Mouse (Mus musculus) spleen, adult 18-20 months (tissue): ENCODE measurements around the gene Gm17349.
"Not testable (repeated sequence)": the region's sequence is repeated elsewhere in the genome, so short reads cannot be mapped to it uniquely, and the experiment has no call there.

Experiments
- DNase-seq, 2 experiments: peaks; one replicate each; pipeline ENCODE4 v3.0.0; 2022; ENCODE audit warnings: mixed read lengths in 2 of 2

Gene Gm17349

DNA sequence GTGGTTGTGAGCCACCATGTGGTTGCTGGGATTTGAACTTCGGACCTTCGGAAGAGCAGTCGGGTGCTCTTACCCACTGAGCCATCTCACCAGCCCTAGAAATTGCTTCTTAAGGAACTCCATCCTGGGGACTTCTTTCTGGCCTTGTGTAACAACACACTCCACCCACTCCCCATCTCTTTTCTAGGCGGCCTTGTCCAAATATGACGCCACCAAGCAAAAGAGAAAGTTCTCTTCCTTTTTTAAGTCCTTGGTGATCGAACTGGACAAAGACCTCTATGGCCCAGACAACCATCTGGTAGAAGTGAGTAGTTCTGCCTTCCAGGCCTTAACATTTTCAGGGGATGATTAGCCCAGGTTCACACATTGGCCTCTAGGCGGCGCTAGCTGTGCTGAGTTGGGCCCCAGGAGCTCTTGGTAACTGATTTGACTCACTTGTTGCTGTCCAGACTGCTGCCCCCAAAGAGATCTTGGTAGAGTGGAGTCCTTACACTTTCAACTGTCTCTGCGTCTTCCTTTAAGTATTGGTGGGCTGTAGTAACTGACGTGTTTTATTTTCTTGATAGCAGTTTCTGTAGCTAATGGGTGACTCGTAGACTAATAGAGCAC, at the start of gene Gm17349:
Gm17349 (minus strand) TSS at position 51 of the 609 bp plus-strand sequence.
- peak; percentile 33 to 60 for DNase-seq

DNA sequence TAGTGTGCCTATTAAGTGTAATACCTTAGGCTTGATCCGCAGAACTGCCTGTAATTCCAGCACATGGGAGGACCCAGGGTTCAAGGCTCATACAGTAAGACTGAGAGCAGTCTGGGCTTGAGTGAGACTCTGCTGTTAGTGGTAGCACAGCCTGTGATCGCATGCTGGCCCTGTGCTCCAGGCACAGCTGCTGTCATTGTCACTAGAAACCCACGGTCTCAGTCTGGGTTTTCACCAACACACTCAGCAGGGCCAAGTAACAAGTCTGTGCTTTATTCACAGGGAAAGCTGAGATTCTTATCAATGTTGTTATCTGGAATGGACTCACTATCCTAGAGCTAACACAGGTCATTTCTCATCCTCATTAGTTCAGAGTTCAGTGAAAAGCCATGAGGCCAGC, 48.9 kb upstream of the Gm17349 start:
- no peak for DNase-seq

DNA sequence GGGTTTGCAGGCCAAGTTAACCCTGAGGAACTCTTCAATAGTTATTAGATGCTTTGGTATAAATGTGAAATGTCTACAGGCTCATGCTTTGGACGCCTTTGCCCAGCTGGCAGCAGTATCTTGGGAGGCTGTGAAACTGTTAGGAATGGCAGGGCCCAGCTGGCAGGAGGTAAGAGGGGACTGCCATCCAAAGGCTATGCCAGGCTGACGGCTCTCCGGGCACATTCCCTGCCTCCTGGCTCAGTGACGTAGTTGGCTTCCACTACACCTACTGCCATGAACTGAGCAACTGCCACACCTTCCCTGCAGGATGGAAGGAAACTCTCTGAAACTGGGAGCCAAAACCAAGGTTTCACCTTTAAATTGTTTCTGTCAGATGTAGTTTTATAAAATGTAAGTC, 34.9 kb upstream of the Gm17349 start:
- no peak for DNase-seq

DNA sequence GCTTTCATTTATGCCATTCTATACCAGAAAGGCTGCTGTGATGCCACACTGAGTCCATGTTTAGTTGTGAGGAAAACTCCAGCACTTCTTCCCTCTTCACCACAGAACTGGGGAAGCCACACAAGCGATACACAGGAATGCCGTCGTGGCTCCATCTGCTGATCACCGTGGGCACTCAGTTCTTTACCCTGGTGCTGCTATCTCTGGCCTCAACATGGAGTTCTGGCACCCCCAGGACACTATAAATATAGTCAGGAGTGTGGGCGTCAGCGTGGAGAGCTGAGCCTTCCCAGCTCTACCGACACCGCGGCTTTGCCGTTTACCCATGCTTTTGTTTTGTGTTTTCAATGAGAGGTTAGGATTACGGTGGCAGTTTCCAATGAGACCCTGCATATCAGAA, 31.4 kb upstream of the Gm17349 start:
- DNase-seq, result no peak

DNA sequence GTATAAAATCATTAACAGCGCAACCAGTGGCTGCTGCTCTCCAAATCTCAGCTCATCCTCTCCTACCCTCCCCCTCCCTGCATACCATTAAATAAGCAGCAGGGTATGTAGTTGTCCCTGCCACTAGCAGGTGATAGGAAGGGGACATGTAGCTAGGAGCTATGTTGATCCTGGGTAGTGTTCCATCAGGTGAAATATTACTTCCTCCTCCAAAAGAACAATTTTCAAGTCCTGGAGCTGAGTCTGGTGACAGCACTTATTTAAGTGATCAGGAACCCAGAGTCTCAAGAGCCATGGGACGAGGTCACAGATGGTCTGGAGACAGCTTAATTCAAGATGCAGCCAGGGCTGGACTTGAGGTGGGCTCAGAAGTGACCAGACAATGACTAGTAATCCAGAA, 30.3 kb upstream of the Gm17349 start:
- peak; percentile 100 for DNase-seq

DNA sequence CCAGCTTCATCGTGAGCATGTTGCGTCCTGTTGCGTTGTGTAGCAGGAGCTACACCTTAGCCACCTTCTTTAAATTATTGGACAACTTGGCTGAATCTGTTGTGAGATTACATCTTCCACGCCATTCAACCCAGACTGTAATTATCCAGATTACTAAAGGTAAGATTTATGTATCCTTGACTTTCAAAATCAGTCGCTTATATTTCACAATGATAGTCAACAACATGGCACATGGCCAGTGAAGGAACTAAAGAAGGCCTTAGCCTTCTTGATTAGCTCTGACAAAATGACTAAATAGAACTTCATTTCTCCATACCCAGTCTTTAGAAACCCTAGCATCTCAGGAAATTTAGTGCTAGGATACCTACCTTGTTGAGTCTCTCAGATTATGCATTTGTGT, 27.9 kb upstream of the Gm17349 start:
- DNase-seq, result no peak

DNA sequence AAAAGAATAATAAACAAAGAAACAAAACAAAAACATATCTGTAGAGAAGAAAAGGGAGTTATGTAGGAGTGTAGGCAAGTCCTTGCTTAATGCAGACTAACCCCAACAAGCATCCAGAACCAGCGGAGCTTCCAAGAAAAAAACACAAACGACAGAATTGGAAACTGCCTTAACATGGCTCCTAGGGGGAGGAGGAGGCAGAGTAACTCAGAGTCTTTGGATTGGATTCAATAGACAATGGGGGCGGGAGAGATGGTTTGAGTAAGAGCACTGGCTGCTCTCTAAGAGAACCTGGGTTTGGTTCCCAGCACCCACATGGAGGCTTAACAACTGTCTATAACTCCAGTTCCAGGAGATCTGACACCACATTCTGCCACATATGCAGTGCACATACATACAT, 26.4 kb upstream of the Gm17349 start:
- no peak for DNase-seq

DNA sequence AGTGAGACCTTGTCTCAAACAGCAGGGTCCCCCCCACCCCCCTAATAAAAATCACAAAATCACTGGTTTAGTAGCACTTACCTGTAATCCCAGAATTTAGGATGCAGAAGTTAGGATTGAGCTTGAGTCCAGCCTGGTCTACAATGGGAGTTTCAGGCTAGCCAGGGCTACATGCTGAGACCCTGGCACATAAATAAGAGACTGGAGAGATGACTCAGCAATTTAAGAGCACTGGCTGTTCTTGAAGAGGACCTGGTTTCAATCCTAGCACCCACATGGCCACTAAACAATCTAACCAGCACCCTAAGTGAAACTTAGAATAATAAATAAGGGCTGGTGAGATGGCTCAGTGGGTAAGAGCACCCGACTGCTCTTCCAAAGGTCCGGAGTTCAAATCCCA, 25.9 kb upstream of the Gm17349 start:
- DNase-seq, result no peak

DNA sequence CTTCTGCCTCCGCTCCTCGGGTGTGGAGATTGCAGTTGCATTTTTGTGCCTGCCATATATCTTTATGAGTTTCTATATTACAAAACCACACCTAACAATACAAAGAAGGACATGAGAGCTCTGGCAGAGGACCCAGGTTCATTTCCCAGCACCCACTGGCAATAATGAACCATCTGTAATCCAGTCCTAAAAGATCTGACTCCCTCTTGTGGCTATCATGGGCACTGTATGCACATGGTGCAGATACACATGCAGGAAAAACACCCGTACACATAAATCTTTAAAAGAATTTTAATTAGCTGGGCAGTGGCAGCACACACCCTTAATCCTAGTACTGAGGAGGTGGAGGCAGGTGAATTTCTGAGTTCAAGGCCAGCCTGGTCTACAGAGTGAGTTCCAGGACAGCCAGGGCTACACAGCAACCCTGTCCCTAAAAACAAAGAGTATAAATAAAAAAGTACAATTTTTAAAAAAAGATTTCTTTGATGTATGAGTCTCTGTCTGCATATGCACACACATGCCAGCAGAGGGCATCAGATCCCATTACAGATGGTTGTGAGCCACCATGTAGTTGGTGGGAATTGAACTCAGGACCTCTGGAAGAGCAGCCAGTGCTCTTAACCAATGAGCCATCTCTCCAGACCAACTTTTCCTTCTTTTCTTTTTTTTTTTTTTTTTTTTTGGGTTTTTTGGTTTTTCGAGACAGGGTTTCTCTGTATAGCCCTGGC, 23.9 kb upstream of the Gm17349 start:
- no peak for DNase-seq

DNA sequence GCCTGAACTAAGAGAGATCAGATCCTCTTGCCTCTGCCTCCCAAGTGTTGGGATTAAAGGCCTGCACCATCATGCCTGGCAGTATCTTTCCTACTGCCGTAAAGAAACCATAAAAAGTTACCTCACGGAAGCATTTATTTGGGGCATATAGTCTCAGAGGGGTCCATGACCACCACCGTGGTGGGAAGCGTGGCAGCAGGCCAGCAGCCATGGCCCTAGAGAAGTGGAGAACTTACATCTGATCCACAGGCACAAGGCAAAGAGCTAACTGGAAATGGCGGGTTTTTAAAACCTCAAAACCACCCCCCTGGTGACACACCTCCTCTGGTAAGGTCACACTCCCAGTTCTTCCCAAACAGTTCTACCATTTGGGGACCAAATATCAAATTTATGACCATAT, 22.9 kb upstream of the Gm17349 start:
- DNase-seq, result no peak

DNA sequence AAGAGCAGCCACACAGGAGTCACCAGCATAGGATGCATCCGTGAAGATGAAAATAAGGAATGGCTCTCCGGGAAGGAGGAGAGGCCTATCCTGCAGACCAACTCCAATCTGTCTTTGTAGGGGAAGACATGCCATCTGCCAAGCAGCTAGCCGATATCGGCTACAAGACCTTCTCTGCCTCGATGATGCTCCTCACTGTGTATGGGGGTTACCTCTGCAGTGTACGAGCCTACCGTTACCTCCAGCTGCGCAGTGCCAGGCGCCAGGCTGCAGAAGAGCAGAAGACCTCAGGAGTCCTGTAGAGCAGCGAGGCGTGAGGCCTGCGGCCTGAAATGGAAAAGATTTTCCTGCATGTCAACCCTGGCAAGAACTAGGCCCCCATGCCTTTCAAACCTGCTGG, 22.2 kb upstream of the Gm17349 start:
- no peak for DNase-seq

DNA sequence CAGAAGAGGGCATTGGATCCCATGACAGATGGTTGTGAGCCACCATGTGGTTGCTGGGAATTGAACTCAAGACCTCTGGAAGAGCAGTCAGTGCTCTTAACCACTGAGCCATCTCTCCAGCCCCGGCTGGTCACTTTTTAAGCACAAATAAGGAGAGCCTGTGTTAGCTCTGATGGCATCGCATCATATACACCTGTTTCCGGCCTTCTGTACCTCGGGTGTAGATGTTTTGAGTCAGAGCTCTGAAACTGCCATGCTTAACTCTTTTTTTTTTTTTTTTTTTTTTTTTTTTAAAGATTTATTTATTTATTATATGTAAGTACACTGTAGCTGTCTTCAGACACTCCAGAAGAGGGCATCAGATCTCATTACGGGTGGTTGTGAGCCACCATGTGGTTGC, 21.7 kb upstream of the Gm17349 start:
- DNase-seq, result not testable (repeated sequence)

DNA sequence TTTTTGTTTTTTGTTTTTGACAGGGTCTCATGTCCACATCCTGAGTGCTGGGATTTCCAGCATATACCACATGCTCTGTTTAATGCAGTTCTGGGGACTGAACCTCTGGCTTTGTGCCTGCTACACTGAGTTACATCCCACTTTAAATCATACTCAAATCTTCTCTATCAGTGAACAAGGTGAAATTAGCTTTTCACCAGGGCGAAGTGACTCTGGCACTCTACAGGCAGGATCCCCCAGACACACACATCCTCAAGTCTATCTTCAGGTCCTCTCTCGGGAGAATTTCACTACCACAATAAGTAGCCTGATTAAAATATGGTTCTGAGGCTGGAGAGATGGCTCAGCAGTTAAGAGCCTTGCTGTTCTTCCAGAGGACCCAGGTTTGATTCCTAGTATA, 21.3 kb upstream of the Gm17349 start:
- DNase-seq, result no peak

DNA sequence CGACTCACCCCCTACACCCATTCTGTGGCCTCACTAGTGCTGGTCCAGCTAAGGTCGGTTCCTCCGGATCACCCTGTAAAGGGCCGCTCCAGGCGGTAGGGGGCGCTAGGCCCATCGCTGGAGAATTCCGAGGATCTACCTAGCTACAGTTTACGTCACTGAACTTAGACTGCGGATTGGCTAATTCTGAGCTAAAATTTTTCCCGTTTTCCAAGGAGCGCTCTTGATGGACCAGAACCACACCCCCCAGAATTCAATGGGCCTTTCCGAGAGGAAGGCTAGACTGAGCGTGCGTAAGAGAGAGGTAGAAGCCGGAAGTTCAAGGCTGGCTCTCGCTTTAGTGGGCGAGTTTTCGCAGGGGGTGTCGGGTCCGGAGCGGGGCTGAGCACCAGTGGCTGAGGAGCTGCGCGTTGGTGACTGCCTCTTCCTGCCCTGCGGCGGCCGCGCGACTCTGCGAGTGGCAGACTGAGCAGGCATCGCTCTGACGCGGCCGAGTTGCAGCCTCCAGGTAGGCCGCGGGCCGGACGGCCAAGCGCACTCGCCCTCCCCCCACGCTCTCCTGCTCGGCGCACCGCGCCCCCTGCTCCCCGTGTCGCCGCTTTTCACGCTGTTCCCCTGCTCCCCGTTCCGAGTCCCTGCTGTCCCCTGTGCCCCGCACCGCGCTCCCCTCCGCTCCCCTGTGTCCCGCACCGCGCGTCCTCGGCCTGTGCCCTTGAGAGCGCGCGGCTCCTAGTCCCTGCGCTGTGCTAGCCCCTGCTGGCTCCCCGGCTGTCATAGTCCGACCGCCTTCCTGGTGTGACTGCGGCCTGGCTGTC, 20.3 kb upstream of the Gm17349 start, which contains the start of gene Cox14:
Cox14 (plus strand) TSS at position 278 of the 815 bp plus-strand sequence.
- DNase-seq, result peak; percentile 88 to 90

DNA sequence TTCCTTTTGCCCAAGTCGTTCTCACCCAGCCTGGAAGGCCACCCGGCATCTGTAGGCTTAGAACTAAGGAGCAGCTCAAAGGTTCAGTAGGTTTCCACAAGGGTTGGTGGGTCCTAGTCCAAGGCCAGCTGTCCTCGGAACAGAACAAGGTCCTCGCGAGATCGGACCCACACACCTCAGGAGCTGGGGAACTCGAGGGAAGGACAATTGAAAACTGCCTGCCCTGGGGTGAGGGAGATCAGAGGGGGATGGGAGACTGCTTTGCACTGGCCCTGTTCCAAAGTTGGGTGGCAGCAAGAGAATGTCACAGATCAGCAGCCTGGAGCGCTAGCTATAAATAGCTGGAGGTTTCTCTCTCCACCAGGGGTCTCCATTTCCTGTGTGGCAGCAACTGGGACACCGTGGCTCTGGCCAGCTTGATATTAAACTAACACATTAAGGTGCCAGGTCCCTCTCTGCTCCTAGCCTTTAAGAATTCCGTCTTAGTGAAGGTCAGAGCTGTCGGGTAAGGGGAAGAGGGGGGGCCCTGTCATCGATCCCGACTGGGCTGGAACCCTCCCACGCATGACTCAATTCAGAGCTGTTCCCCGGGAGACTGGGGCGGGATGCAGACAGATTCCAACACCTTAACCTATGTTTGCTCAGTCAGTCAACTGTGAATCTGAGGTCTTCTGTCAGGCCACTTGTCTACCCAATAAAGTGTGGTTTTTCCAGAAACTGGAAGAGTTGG, 19.2 kb upstream of the Gm17349 start:
- peak; percentile 22 to 31 for DNase-seq

DNA sequence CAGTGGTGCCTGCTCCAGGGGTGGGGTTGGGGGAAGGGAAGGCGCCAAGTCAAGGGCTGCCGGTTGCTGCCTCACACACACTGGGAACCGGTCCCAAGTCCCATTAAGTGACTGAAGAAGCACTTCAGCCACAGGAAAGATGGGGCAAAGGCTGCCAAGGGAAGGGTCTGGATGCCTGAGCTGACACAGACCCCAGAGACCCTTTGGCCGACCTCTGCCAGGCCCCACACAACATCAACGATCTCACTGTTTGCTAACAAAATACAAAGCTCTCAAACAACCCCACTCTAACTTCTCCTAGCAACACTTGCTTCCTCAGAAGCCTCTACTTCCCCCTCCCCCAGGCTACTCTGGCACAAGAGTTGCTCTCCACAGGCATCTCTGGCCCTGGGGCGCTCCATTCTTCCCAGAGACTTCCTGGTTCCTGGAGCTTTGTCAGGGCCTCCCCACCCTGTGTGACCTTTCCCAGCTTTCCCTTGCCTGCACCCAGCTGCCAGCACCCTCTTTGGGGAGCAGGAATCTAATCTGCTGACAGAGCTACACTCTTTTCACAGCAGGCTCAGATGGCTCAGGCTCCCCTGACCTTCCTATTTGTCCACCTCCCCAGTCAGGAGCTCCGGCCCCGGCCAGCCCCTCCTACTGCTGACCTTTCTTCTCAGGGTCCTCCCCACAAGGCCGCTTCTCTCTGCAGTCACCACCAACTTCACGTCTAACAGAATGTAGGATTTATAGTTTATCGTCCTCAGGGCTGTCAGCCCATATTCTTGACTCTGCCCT, 18.4 kb upstream of the Gm17349 start:
- peak in 1 of 2 experiments; percentile 22 for DNase-seq

DNA sequence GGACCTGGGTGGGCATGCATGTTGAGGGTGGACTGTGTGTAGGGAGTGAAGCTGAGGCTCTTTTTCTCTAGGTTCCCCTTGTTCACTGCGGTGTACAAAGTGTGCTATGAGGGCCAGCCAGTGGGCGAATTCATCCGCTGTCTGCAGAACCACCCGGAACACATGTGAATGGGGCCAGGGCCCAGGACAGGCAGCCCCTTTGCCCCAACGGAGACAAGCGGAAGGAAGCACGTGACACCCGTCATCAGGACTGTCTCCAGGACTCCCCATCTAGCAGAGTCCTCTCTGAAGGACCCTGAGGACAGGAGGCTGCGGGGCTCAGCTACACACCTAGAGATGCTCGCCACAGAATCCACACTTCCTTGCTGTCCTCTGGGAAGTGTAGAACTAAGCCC, 17.8 kb upstream of the Gm17349 start:
- DNase-seq, result no peak

DNA sequence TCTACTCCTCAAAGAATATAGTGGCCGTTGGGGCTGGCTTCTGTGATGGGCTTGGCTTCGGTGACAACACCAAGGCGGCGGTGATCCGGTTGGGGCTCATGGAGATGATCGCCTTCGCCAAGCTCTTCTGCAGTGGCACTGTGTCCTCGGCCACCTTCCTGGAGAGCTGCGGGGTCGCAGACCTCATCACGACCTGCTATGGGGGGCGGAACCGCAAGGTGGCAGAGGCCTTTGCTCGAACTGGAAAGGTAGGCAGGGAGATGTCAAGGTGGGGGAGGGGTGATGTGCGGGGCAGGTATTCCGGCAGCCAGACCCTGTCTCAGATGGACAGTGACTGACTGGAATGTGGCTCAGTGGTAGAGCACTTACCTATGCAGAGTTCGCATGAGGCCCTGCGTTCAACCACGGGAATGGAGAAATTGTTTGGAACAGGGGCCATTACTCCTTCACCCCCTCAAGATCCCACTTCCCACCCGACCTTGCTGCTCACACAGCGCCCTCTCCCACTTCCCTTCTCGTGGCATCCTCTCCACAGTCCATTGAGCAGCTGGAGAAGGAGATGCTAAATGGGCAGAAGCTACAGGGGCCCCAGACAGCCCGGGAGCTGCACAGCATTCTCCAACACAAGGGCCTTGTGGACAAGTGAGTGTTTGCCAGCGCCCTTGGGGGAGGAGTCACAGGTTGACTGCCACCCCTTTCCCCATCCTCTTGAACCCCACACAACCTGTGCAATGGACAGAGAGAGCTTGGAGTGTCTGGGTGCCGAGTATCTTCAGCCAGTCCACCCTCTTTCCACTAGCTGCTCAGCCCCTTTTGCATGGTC, 16.8 kb upstream of the Gm17349 start:
- no peak for DNase-seq

DNA sequence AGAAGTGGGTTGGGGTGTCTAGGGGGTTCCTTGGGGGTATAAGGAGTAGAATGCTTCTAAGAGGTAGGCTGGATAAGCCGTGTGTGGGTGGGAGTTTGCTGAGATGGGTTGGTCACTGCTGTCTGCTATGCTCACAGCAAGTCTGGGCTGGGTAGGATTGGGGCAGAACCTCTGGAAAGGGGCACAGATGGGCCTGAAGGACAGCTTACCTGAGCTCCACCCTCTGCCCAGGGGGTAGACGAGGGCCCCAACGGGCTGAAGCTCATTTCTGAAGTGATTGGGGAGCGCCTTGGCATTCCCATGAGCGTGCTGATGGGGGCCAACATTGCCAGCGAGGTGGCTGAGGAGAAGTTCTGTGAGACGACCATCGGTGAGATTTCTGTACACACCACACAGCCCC, 14.6 kb upstream of the Gm17349 start:
- no peak for DNase-seq

DNA sequence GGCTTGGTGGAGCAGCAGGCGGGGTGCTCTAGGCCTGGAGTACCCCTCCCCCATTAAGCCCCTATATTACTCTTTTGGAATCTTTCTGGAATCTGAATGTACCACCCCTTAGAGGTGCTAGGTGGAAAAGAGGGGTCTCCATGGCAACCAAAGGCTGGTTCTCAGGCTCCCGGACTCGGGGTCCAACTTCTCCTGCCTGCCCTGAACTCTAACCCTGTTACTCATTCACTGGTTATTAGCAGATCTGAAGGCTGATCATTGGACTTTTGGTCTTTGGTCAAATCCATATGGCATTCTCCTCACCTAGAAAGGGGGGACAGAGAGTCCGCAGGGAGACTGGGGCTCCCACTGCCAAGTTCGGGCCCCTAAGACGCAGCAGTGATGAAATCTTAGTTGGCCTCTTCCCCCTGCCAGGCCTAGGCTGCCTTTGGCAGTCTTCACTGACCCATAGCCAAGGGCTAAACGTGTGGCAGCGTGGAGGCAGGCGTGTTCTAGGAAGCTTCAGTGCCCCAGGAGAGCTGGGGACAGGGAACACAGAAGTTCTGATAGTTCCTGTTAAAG, 13.3 kb upstream of the Gm17349 start:
- no peak for DNase-seq
